Comparison of ENCODE assay signal across 18 mouse cellular contexts in genomic region chr5:148869583-148869982, GRCm38 (mm10).
"Had no signal": no experiment of that assay in that cellular context is flagged by ENCODE, and none has a peak within 500 bp of the region (broad histone marks: within the 10 kb centered on the region; RNA-seq: fewer than 3 reads in every experiment).

No protein-coding gene starts in this region.

- H3K4me3 ChIP-seq: liver, embryonic 15.5 days; midbrain, embryonic 10.5 days; midbrain, embryonic 12.5 days; myocyte; neural tube, embryonic 13.5 days; neural tube, embryonic 15.5 days had no signal

- H3K27ac ChIP-seq: liver, embryonic 15.5 days; midbrain, embryonic 10.5 days; midbrain, embryonic 12.5 days; neural tube, embryonic 13.5 days; neural tube, embryonic 15.5 days had no signal

- H3K4me1 ChIP-seq: liver, embryonic 15.5 days; midbrain, embryonic 10.5 days; midbrain, embryonic 12.5 days had no signal

- H3K9ac ChIP-seq: liver, embryonic 15.5 days; lung, embryonic 14.5 days; midbrain, embryonic 12.5 days; neural tube, embryonic 13.5 days; neural tube, embryonic 15.5 days had no signal

- ATAC-seq: midbrain, embryonic 16.5 days had no signal

- H3K9me3 ChIP-seq: liver, embryonic 15.5 days; midbrain, embryonic 10.5 days; midbrain, embryonic 12.5 days; neural tube, embryonic 15.5 days had no signal

- DNase-seq: lung, adult 18-20 months; lung, embryonic 14.5 days; lung, postnatal 10 days; lung, postnatal 4 days; midbrain, embryonic 14.5 days; right cerebral cortex, postnatal 14 days; spleen, adult 18-20 months; thymus, adult 18-20 months; thymus, postnatal 25 days; thymus, postnatal 4 days had no signal

- H3K27me3 ChIP-seq: liver, embryonic 15.5 days; midbrain, embryonic 12.5 days; neural tube, embryonic 13.5 days; neural tube, embryonic 15.5 days had no signal

- H3K4me2 ChIP-seq: liver, embryonic 11.5 days; liver, embryonic 15.5 days; lung, embryonic 14.5 days; midbrain, embryonic 12.5 days; neural tube, embryonic 13.5 days; neural tube, embryonic 15.5 days had no signal
